8 mouse cellular contexts compared by ENCODE assay signal in genomic region chr16:18387704-18388582, GRCm38 (mm10). TPM values are rescaled to one million over a fixed set of nuclear protein-coding genes. Genes with fewer than 3 reads are reported as not detected.
DNase-seq lines count a peak whose midpoint lies in the region; ATAC-seq and TF ChIP-seq lines count a peak whose summit lies in the region.

No protein-coding gene starts in this region.

- peak overlapping the region; percentile 76 for H3K27ac ChIP-seq in kidney, adult 2 months (ENCODE audit: insufficient read depth, low read depth, low read length)
- H3K27ac ChIP-seq in intestine, embryonic 15.5 days, result peak overlapping the region; percentile 60
- H3K27ac ChIP-seq in midbrain, embryonic 15.5 days, result peak overlapping the region; percentile 32; the same call in 1 of the 2 replicates

- H3K27me3 ChIP-seq in kidney, adult 2 months (replicated peaks; ENCODE audit: control insufficient read depth, insufficient read depth, low read length), result no peaks in the 10 kb centered on the region
- H3K27me3 ChIP-seq in intestine, embryonic 15.5 days (replicated peaks), result no peaks in the 10 kb centered on the region
- no peaks in the 10 kb centered on the region for H3K27me3 ChIP-seq in midbrain, embryonic 15.5 days (replicated peaks)

- no peak overlapping the region; the same call in 1 of the 2 replicates for H3K9ac ChIP-seq in intestine, embryonic 15.5 days
- H3K9ac ChIP-seq in midbrain, embryonic 15.5 days, result no peak overlapping the region

- H3K36me3 ChIP-seq in kidney, adult 2 months (ENCODE audit: control insufficient read depth, insufficient read depth, low read length), result no peaks in the 10 kb centered on the region
- no peaks in the 10 kb centered on the region for H3K36me3 ChIP-seq in intestine, embryonic 15.5 days
- no peaks in the 10 kb centered on the region for H3K36me3 ChIP-seq in midbrain, embryonic 15.5 days (replicated peaks)

- TF ChIP-seq CTCF in kidney, adult 2 months (conservative IDR thresholded peaks at IDR 0.05; ENCODE audit: insufficient read depth, insufficient read length, low read depth, low read length), result no peak
- TF ChIP-seq CTCF in brain, embryonic 14.5 days (IDR thresholded peaks at IDR 0.05; ENCODE audit: borderline replicate concordance, extremely low read depth, insufficient read depth, insufficient read length), result no peak

- TF ChIP-seq POLR2A in kidney, adult 2 months (IDR thresholded peaks at IDR 0.05; ENCODE audit: low read depth, low read length), result no peak
- TF ChIP-seq POLR2A in brain, embryonic 14.5 days (IDR thresholded peaks at IDR 0.05; ENCODE audit: borderline replicate concordance, extremely low read depth, insufficient read depth, insufficient read length, poor library complexity, severe bottlenecking), result no peak

- peaks cover 22% of the 10 kb centered on the region for H3K4me1 ChIP-seq in kidney, adult 2 months (ENCODE audit: control insufficient read depth, insufficient read depth, low read length)
- peaks cover 17% of the 10 kb centered on the region; the same call in 1 of the 2 replicates for H3K4me1 ChIP-seq in intestine, embryonic 15.5 days (replicated peaks)
- peaks cover 39% of the 10 kb centered on the region for H3K4me1 ChIP-seq in midbrain, embryonic 15.5 days

- no peak for DNase-seq in kidney, adult 2 months
- no peak for DNase-seq in kidney, adult 8-10 months
- DNase-seq in brain, embryonic 14.5 days (ENCODE audit: low read depth), result peak; percentile 49
- DNase-seq in embryo, embryonic 11 days, result no peak
- DNase-seq in layer of hippocampus, adult 8-10 months (ENCODE audit: low spot score in 2 of 2), result no peak
- DNase-seq in urinary bladder, postnatal 25 days (ENCODE audit: low spot score), result no peak

- H3K4me3 ChIP-seq in kidney, adult 2 months (ENCODE audit: insufficient read depth, low read depth, low read length), result no peak overlapping the region
- no peak overlapping the region for H3K4me3 ChIP-seq in intestine, embryonic 15.5 days (replicated peaks)
- no peak overlapping the region for H3K4me3 ChIP-seq in midbrain, embryonic 15.5 days

- H3K9me3 ChIP-seq in intestine, embryonic 15.5 days, result no peaks in the 10 kb centered on the region
- H3K9me3 ChIP-seq in midbrain, embryonic 15.5 days, result no peaks in the 10 kb centered on the region

- H3K4me2 ChIP-seq in intestine, embryonic 15.5 days (replicated peaks), result no peak overlapping the region
- H3K4me2 ChIP-seq in midbrain, embryonic 15.5 days, result no peak overlapping the region

- WGBS in kidney, adult 2 months, result 58% methylated on average over 7 of the region's 7 CpGs
- WGBS in intestine, embryonic 15.5 days, result 44% methylated on average over 5 of the region's 7 CpGs
- WGBS in midbrain, embryonic 15.5 days, result 37% methylated on average over 5 of the region's 7 CpGs

- no peak for ATAC-seq in intestine, embryonic 15.5 days
- no peak for ATAC-seq in midbrain, embryonic 15.5 days (replicated peaks)

RNA-seq across cellular contexts. Expression of gene Txnrd2, which starts 38.2 kb away (rescaled TPM):
- 35.2 and 39.1 TPM in 2 replicates for polyA plus RNA-seq in kidney, adult 2 months (2012; rRNA removed)
- 18.5 and 19.5 TPM in 2 replicates for polyA plus RNA-seq in brain, embryonic 14.5 days (2012; rRNA removed)
- polyA plus RNA-seq in intestine, embryonic 15.5 days (2015; fragmentation: Nextera tagmentation; extraction: Ambion mirVana), result 25.4 and 25.8 TPM in 2 replicates
- 34.0 and 35.5 TPM in 2 replicates for polyA plus RNA-seq in midbrain, embryonic 15.5 days (2015; fragmentation: Nextera tagmentation; extraction: Ambion mirVana)
- 10 to 100 TPM; 19.4 to 24.4 (median 21.0) TPM for total RNA-seq in layer of hippocampus, adult 8-10 months (2022)

RNA-seq across cellular contexts. Expression of gene Comt, which starts 38.7 kb away (rescaled TPM):
- polyA plus RNA-seq in kidney, adult 2 months (2012; rRNA removed), result 519 and 582 TPM in 2 replicates
- polyA plus RNA-seq in brain, embryonic 14.5 days (2012; rRNA removed), result 72.8 and 73.8 TPM in 2 replicates
- 89.5 and 97.1 TPM in 2 replicates for polyA plus RNA-seq in intestine, embryonic 15.5 days (2015; fragmentation: Nextera tagmentation; extraction: Ambion mirVana)
- polyA plus RNA-seq in midbrain, embryonic 15.5 days (2015; fragmentation: Nextera tagmentation; extraction: Ambion mirVana), result 104 and 107 TPM in 2 replicates
- 10 to 100 TPM; 67.1 to 80.6 (median 76.9) TPM for total RNA-seq in layer of hippocampus, adult 8-10 months (2022)

RNA-seq across cellular contexts. Expression of gene Arvcf, which starts 40.0 kb away (rescaled TPM):
- polyA plus RNA-seq in kidney, adult 2 months (2012; rRNA removed), result 94.2 and 98.5 TPM in 2 replicates
- 169 and 189 TPM in 2 replicates for polyA plus RNA-seq in brain, embryonic 14.5 days (2012; rRNA removed)
- polyA plus RNA-seq in intestine, embryonic 15.5 days (2015; fragmentation: Nextera tagmentation; extraction: Ambion mirVana), result 21.7 and 22.1 TPM in 2 replicates
- 94.4 and 99.5 TPM in 2 replicates for polyA plus RNA-seq in midbrain, embryonic 15.5 days (2015; fragmentation: Nextera tagmentation; extraction: Ambion mirVana)
- 10 to 100 TPM; 35.5 to 52.4 (median 41.6) TPM for total RNA-seq in layer of hippocampus, adult 8-10 months (2022)

RNA-seq across cellular contexts. Expression of gene Tango2, which starts 40.0 kb away (rescaled TPM):
- polyA plus RNA-seq in kidney, adult 2 months (2012; rRNA removed), result 147 and 158 TPM in 2 replicates
- polyA plus RNA-seq in brain, embryonic 14.5 days (2012; rRNA removed), result 69.4 and 78.6 TPM in 2 replicates
- 43.0 and 49.4 TPM in 2 replicates for polyA plus RNA-seq in intestine, embryonic 15.5 days (2015; fragmentation: Nextera tagmentation; extraction: Ambion mirVana)
- polyA plus RNA-seq in midbrain, embryonic 15.5 days (2015; fragmentation: Nextera tagmentation; extraction: Ambion mirVana), result 74.3 and 83.1 TPM in 2 replicates
- 100 to 1,000 TPM; 112 to 138 (median 127) TPM for total RNA-seq in layer of hippocampus, adult 8-10 months (2022)
